Mouse (Mus musculus) myocyte (in vitro differentiated cells): ENCODE measurements around the gene Pou2af1.

Experiments
- E2F4 ChIP-seq: IDR thresholded peaks from one replicate; pipeline ENCODE4 v1.6.1; 2011; ENCODE audit warnings: mild to moderate bottlenecking, control low read depth, moderate library complexity; ENCODE audit not compliant: insufficient read depth
- MYOD1 ChIP-seq, 3 experiments: IDR thresholded peaks; one replicate each; pipeline ENCODE4 v1.6.1; 2011; ENCODE audit warnings: control low read depth in 2 of 3, low read depth in 2 of 3, mild to moderate bottlenecking in 2 of 3, moderate library complexity in 1 of 3; ENCODE audit not compliant: insufficient read length in 2 of 3, control insufficient read depth in 1 of 3
- POLR2A ChIP-seq: IDR thresholded peaks from one replicate; pipeline ENCODE4 v1.6.1; 2011; ENCODE audit warnings: low read depth, mild to moderate bottlenecking, control low read depth, moderate library complexity; ENCODE audit not compliant: insufficient read length
- TCF12 ChIP-seq: IDR thresholded peaks from one replicate; pipeline ENCODE4 v1.6.1; 2011; ENCODE audit warnings: mild to moderate bottlenecking, control low read depth; ENCODE audit not compliant: poor library complexity, insufficient read depth, severe bottlenecking

DNA sequence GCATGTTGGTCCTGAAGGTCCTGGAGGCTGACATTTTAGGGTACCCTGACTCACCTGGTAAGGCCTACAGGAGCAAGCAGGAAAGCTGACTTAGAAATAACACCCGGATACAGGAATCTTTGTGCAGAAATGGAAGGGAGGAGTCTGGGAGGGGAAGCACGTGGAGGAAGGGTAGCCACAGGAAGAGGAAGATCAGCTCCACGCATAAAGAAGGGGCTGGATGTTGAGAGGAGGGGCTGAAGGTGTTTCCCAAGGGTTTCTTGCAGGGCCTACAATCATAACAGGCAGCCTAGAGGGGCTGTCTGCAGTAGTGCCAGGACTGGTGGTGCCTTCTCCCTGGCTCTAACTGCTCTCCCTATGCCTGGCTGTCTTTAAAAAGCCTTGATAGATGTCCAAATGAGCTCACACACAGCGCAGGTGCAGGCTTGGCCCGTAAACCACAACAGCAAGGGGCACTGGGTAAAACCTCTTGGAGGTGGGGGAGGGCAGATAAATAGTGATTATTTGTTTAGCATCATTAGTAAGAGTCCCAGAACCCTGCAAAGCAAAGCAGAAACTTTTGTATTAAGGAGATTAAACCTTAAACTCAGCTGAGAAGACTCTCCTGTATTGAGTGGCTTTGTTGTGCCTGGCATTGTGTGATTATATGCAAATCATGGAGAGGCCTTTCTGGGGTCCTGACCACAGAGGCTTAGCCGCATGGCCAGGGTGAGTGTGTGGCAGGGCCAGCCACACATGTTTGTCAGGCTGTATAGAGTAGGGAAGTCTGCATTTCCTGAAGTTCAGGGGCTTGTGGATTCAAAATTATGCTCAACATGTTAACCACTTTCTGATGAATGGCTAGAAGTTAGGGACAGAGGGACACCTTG, 48.0 kb upstream of the Pou2af1 start, which contains the start of gene Gm32742:
- TF ChIP-seq E2F4 = no peak
- no peak for TF ChIP-seq TCF12
- TF ChIP-seq POLR2A = peak; percentile 38
- TF ChIP-seq MYOD1 (IDR thresholded peaks at IDR 0.05; ENCODE audit: control insufficient read depth in 1 of 3, insufficient read length in 2 of 3, low read depth in 2 of 3) = peak in 2 of 3 experiments; percentile 61 to 80
